Mouse (Mus musculus): ENCODE data around the gene Crls1.
A peak's percentile ranks its signal among the peaks of the same experiment; 100 is the strongest.

Crls1 gene

DNA sequence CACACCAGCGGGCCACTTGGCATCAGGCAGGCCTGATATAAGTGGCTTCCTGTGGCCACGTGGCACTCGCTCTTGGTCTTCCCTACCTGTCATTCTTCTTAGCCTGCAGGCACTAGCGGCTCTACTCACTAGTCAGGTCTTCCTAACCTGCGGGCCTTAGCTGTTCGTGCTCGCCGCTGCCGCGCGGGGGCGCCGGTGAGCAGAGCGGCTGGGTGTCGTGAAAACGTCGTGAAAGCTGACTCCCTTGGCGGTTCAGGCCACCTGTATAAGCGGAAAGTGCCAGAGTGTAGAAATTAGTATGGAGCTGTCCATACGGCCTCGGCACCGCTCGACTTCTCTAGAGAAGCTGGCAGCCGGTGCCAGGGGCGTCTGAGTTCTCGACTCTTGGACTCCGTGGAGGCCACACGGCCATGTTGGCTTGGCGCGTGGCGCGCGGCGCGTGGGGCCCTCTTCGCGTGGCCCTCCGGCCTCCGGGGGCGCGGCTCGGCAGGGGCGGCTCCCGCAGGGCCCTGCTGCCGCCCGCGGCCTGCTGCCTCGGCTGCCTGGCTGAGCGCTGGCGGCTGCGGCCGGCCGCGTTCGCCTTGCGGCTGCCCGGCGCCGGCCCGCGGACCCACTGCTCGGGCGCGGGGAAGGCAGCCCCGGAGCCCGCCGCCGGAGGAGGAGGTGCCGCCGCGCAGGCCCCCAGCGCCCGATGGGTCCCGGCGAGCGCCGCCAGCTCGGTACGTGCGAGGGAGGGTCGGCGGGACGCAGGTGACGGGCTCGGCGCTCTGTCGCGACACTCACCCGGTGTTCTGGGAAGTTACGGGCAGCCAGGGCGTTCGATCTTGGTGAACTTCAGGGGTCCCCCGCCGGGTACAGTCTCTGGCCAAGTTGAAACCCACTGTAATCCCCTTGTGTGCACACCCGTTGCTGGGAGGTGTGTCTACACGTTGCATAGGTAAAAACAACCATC, at the start of gene Crls1:
TSS of gene Crls1 (plus strand) at position 260 of the 952 bp plus-strand sequence.
- peak; percentile 96 for DNase-seq

DNA sequence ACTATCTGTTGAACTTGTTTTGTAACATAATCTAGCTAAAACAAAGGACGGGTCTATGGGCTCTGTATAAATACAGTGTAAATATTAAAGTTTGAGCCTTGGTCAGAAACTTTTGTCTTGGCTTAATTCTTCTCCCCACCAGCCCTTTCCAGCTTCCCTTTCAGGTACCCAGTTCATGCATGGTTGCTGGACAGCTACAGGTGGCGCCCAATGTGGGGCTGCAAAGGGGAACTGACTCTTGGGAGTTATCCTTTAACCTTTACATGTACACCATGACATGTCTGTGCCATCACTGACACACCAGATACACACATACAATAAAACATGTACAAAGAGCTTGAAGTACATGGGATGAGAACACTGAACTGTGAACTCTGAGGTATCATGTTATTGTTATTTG, 43.5 kb upstream of the Crls1 start:
- no peak for DNase-seq

DNA sequence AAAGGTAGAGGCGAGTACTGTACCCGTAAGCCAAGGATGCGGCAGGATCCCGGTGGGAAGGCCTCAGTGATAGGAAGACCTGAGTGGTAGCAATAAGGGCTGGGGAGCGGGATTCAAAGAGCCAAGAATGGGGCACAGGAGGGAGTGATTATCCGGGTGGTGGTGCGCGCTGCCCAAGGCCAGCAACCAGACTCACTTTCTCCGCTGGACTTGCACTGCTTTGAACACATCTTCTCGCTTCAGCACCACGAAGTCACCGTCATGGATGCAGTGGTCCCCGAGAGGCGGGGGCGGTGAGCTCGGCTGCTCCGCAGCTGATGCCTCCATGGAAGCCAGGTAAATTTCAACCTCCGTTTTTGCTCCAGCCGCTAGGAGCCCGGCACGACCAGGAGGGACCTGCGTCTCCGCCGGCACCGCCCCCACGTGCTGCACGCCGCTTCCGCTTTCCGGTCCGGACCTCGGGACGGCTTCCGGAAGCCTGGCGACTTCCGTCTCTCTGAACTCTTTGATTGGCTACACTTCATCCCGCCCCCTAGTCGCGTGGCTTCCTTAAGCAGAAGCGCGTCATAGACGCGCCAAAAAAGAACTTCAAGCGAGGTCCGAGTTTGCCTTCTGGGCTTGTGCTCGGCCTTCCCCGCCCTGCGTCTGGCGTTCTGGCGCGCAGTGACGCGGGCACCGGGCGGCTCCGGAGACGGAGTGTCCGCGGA, 30.7 kb upstream of the Crls1 start, which contains the start of the genes Trmt6 and Mcm8:
TSS of gene Trmt6 (minus strand) at position 448 of the 707 bp plus-strand sequence.
TSS of gene Mcm8 (plus strand) at position 534 of the 707 bp plus-strand sequence.
- DNase-seq, result peak; percentile 89

DNA sequence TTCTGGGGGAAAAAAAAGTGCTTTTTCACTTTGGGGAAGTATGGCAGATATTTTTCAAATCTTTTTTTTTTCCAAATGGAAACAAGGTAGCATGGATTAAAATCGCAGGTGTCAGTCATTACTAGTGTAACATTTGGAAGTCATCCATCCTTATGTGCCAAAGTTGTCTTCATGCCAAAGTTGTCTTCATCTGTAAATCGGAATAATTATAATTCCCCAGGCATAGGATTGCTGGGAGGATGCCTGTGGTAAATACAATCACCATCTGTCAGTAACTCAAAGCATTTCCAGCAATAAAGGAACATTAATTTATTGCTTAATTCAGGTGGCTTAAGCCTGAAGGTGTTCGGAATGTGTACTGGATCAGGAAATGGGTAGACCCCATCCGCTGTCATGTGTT, 5.4 kb upstream of the Crls1 start:
- DNase-seq, result no peak

DNA sequence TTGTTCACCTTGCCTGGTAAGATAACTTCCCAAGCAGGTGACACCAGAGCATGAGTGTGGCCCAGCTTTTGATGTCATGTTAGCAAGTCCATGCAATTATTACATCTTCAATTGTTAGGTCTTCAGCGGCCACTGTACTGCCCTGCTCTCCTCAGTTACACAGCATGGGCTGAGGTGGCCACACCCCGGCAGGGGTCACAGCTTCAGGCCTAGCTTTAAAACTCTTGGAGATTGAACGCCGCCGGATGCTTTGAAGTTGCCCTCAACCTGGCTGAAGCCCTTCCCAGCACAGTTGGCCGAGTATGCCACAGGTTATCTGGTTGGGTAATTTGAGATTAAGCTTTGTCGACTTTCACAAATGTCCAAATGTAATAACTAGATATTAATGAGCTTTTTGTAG, 1.1 kb downstream of the Crls1 start:
- peak; percentile 18 for DNase-seq

DNA sequence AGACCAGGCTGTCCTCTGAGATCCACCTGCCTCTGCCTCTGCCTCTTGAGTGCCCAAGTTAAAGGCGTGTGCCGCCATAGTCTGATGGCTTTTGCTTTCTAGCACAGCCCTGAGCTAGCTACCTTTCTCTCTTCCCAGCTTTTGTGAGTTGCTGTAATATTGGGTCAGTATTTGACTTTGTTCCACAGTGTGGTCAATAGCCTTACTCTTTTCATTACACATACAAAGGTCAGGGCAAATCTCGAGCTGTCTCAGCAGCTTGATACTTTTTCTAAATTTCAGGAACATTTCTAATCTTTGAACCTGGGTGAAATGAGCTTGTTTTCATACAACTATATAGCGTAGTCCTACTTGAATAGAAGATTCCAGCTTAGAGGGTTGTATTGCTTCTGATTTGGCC, 1.9 kb downstream of the Crls1 start:
- no peak for DNase-seq

DNA sequence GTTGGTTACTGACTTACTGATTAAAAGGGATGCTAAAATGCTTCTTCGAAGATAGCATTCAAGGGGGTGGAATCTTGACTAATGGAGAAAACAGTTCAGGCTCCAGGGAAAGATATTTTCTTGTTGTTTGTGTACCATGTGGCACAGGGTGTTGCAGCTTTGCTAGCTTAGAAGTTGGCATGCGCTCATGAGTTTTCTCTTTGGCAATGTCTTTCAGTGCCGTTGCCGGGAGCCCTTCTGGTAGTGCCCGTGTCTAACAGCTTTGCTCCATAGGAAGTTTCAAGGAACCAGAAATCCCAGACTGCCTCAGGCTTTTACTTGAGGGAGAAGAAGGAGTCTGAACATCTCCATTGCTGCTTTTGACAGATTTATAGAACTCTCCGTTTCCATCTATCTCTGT, 2.7 kb downstream of the Crls1 start:
- no peak for DNase-seq

DNA sequence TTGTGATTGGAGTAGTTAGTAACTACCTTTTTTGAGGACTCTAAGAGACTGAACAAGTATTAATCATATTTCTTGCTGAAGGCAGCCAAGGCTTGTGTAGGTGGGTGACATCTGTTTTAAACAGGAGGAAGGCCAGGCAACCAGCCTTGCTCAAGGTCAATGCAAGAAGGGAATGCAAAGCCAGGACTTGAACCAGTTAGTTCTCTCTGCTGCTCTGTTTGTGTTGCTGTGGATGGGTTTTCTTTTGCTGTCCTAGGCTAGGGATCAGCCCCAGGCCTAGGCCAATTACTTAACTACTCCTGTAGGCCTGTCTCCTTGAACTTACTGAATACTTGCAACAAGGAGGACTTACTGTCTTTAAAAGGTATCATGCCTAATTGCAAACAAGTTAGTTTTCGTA, 6.6 kb downstream of the Crls1 start:
- no peak for DNase-seq

DNA sequence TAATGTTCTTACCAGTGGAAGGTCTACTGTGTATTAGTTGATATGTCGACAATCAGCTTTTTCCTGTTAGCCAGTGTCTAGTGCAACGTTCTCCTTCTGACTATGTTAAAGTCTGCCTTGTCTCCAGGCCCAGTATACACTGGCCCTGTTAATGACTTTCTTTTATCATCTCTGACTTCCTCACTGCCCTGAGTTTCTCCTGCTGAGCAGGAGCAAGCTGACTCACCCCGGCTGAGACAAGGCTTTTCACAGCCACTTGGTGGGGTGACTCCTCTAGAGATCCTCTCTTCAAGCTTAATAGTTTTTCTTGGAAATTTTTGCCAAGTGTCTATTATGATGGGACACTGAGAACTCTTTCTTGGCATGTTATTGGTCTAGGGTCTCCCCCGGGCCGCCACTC, 9.9 kb downstream of the Crls1 start:
- DNase-seq, result no peak

DNA sequence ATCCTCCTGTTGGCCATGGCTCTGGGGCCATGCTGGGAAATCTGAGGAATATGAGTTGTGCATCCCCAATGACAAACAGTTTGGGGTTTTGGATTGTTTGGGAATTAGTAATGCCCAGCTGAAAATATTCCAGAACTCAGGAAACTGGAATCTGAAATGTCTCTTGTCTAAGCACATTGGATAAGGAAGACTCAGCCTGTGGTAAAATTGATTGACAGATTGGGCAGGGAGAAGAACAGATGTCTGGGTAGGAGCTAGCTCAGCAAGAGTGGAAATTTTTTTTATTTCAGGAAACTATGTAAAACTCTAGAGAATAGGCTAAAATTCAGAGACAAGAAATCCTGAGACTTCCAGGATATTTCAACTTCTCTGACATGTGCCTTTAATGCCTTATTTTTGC, 14.0 kb downstream of the Crls1 start:
- no peak for DNase-seq

DNA sequence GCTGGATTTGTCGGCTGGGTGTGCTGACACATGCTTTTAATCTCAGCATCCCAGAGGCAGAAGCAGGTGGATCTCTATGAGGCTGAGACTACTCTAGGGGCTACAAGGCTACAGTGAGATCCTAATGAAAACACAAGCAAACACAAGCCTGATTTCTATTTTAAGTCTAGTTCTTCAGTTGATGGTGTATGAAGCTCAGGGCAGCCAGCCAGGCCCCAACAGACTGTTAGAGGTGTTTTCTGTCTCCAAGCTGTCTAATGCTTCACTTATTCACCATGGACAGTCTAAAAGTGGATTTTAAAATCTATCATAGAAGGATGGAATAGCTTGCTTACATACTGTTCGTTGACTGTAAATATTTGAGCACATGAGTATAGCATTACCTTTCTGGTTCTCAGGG, 15.0 kb downstream of the Crls1 start:
- no peak for DNase-seq

DNA sequence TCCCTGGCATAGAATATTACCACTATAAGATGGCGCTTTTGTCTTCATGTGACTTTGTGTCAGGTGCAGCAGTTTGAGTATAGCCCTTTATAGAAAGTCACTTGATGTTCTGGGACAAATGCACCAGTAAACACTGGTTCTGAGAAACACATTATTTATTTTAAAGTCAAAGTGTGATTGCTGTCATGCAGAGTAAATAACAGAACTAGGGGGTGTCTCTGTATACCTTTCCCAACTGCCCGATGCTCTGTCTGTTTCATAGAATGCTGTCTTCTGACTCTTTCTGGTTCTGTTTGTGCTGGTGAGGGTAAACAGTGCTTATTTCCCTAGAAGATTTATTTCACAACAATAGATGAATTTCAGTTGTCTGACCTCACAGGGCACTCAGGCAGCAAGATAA, 16.9 kb downstream of the Crls1 start:
- DNase-seq, result no peak

DNA sequence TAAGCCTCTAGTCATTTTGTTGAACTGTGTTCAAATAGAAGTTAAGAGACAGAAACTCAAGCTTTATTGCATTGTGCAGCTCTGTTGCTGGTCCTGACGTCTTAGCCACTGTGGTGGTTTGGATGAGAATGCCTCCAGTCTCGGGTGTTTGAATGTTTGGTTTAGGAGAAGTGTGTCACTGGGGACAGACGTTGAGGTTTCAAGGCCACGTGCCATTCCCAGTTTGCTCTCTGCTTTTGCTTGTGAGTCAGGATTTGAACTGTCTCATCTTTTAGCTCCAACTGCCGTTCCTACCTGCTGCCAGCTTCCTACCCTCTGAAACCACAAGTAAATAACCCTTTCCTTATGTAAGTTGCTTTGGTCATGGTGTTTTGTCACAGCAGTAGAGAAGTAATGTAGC, 21.1 kb downstream of the Crls1 start:
- DNase-seq, result no peak

DNA sequence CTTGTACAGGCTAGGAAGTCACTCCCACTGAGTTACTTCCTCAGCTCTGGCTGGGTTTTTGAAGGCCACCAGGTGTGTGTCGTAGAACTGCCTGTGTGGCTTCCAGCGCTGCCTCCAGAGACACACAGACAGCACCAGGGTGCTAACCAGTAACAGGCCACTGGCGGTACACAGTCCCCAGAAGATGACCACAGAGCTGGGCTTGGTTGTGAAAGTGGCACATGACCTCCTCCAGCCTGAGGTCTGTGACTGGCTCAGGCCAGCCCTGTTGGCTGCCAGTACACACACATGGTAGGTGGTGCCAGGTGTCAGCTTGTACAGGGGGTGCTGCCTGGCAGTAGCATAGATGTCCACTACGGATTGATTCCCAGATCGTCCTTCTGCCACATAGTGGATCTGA, 23.2 kb downstream of the Crls1 start:
- DNase-seq, result no peak

DNA sequence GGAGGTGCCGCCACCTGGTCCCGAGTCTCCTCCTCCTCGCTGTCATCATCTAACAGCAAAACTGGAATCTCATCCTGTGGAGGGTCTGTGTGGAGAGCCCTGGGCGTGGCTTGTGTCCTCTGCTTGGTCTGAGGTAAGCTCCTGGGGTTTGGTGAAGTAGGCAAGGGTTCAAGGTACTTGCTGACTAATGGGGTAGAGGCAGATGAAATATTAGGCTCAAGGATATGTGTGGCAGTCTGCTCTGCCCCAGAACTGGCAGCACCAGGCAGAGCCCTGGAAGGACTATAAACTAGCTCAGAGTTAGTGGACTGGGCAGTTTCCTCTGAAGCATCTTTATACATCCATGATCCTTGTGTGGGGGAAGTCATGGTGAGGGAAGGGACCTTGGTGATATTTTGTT, 23.8 kb downstream of the Crls1 start:
- no peak for DNase-seq

DNA sequence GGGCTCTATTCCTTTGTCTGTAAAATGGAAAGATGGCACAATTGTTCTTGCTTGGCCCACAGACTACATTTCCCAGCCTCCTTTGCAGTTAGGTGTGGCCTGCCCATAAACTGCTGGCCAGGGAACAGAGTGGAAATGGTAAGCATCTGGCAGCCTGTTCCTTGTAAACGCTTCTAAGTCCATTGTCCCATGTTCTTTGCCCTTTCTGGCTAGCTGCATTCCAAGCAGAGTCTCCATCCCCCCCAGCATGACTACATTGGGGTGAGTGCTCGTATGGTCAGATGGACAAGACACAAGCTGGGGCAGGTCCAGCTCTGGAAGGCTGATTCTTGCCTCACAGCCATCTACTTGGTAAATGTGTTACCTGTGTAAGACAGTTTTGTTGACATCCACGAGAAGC, 25.2 kb downstream of the Crls1 start:
- peak; percentile 77 for DNase-seq

DNA sequence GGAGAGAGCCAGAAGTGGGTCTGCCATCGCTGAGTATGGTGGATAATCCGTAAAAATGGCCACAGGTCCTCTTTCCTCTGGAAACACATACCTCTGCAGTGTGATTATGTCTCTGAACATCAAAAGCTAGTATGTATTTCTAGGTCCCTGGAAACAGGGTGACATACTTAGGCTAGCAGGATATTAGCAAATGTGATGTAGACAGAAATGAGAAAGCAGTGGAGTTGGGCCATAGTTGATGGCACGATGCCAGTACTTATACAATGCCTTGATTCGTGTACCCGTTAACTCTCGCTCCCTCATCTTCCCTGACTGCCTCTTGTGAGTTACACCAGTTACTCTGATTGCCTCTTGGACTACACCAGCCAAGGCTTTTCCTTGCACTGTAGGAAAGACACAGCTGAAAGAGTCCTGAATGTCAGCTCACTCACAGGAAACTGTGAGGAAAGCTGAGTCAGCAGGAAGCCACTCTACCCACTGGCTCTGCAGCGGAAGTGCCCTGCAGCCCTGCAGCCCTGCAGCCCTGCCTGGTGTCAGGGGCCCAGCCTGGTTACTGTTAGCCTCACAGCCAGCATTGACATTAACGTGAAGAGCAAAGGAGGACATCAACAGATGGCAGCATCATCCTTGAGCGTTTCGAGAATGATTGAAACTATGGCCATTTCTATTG, 27.3 kb downstream of the Crls1 start:
- no peak for DNase-seq

DNA sequence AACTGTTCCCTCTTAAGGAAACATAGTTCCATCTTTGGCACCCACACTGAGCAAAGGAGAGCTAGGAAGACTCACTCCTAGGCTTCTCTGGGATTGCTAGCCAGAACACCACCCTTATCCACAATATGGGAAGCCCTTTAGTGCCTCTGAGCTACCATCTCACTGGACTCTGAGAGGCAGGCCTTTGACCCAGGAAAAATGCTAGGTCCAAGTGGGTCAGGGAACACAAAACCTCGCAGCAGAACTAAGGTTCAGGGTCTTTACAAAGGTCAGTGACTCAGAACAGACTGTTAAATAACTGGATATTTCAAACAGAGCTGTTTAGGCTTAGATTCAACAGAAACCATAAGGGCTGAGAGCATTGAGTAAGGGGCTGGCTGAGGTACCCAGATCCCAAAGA, 30.5 kb downstream of the Crls1 start:
- peak; percentile 52 for DNase-seq

DNA sequence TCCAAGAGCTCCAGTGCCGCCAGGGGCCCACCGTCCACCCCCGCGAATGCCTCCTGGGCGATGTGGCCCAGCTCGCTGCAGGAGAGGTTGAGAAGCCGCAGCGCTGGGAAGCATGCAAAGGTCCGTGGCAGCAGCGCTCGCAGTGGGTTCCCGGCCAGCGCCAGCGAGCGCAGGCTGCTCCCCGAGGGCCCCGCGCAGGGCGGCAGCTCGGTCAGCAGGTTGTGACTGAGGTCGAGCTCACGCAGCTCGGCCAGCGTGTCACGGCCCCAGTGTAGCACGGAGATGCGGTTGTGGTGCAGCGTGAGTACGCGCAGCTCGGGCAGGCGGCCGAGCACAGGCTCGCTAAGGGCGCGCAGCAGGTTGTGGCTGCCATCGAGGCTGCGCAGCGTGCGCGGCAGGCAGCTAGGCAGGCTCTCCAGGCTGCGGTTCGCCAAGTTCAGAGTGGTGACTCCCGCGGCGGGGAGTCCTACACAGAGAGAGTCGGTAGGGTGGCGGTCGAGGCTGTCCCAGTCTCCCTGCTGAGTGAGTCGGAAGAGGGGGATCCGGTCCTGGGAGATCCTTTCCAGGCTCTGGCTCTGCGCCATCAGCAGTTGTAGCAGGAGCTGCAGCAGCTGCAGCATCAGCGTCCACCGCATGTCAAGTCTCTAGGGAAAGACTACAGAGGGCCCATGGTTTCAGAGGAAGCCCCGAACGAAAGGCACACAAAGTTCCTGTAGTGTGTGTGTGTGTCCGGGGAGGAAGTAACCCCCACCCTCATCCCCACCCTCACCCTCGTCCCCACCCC, 33.0 kb downstream of the Crls1 start:
- DNase-seq, result peak; percentile 47

DNA sequence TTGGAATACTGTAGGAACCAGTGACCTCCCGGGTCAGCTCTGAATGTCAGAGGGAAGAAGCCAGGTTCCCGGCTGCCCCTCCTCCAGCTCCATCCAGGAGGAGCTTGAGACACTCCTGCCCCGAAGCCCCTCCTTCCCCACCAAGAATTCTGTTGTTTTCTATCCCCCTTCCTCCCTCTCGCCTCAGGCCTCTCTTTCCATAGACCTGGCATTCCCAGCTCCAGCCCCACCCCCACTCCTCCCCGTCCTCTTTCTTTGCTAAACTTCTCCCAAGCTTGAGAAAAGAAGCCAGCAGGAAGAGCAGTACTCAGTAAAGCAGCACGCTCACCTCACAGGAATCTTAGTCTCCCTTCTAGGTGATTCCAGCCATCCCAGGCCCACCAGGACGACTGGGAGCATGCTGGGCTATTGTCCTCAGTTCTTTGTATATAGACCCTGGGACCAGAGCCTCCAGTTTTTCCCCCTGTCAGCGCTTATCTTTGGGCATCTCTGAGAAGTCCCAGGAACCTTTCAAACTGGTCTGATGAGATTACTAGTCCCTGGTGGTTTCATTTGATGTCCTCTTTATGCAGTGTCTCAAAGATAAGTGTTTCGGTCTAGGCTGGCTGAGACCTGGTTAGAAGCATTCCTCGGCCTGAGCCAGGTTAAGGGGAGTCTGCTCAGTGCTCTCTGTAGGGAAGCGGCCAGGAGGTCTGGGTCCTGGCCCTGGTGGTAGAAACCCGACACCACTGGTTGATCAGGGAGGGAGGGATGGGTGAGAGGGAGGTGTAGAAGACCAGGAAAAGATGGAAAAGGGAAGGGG, 34.6 kb downstream of the Crls1 start, which contains the start of gene Lrrn4:
TSS of gene Lrrn4 (minus strand) at position 48 of the 802 bp plus-strand sequence.
- DNase-seq, result no peak

DNA sequence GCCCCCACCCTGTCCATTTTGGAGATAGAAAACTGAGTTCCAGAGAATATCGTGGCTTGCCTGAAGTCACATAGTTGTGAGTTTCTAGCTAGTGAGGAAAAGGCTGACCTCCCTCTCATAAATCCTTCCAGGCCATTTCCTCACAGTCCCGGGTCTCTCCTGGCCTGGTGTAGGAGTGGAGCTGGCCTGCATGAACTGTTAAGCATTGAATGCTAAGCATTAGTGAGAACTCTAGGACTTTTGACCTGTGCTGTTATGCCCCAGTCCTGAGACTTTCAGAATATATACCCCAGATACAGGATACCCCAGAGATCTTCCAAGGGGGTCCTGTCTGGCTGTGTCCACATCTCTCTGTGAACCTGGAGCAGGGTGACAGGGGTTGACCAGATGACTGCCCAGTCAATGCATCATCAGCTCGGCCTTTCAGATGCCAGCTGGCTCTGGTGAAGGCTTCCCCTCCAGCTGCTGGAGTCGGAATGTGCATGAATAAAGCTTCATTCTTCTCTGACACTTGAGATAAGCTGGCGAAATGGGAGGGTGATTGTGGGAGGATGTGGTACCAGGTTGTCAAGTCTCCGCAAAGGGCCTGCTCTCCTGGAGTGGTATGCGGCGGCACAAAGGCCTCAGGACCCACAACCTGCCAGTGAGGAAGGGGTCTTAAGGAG, 38.0 kb downstream of the Crls1 start:
- DNase-seq, result no peak
